Mouse (Mus musculus): ENCODE results near the gene Plcxd1.
"Not testable (repeated sequence)": the region's sequence is repeated elsewhere in the genome, so short reads cannot be mapped to it uniquely, and the experiment has no call there.

Gene Plcxd1

GRCm38 (mm10) chr5:110106901-110107564 lies 7.3 kb downstream of the Plcxd1 start:
- peak in 1 of 2 experiments; percentile 48 for DNase-seq (ENCODE audit: low spot score in 2 of 2)

GRCm38 (mm10) chr5:110107581-110108304 lies 8.0 kb downstream of the Plcxd1 start, which contains the start of gene Gtpbp6:
Gene Gtpbp6 (minus strand): TSS chr5:110108197.
- DNase-seq (ENCODE audit: low spot score in 2 of 2), result peak; percentile 95 to 97

- DNase-seq (ENCODE audit: low spot score in 2 of 2), result no peak
These were observed 8.5 kb downstream of the Plcxd1 start for GRCm38 (mm10) chr5:110108305-110108628.

DNA sequence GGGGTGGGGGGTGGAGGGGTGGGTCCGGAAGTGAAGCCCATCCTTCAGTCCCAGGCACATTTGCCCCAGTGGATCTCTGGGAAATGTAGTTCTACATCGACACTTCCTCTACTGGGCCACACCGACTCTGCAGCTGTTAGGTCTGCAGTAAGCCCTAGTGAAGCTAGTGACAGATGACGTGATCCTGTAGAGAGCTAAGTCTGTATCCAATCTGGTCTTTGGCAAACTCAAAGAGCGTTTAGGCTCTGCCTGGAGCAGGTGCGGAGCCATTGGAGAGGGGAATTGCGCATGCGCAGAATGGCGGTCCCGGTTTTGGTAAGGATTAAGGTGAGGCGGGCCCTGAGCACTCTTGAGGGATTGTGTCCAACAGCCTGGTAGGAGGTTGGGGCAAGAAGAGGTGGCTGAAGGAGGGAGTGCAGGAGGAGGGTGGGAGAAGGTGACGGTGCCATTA lies 10.2 kb downstream of the Plcxd1 start, which contains the start of gene Zfp605:
Zfp605 (plus strand) TSS at position 102 of the 451 bp plus-strand sequence.
- DNase-seq (ENCODE audit: low spot score in 2 of 2), result peak; percentile 79 to 89

DNA sequence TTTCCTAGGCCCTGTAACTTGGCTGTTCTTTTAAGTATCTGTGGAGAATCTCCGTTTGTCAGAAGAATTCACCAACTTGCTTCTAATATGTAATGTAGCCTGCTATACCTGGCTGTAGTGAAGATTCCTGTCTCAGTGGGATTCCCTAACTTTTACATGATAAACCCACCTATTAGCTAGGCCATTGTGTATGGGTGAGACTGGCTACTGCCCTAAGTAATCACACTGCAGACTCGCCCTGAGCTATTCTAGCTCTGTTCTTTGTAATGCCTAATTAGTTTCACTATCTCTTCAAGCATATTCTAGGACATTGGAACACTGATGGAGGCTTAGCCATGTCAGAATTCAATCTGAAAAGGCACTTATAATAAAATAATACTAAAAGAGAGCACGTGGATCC lies 22.6 kb downstream of the Plcxd1 start:
- DNase-seq (ENCODE audit: low spot score in 2 of 2), result not testable (repeated sequence)

GRCm38 (mm10) chr5:110135293-110136086 lies 35.7 kb downstream of the Plcxd1 start, which contains the start of gene Chfr:
Gene Chfr (plus strand): TSS chr5:110135842.
- DNase-seq (ENCODE audit: low spot score in 2 of 2), result peak; percentile 97 to 98

GRCm38 (mm10) chr5:110136087-110136464 lies 36.3 kb downstream of the Plcxd1 start:
- DNase-seq (ENCODE audit: low spot score in 2 of 2), result no peak

- no peak for DNase-seq (ENCODE audit: low spot score in 2 of 2)
These were observed 38.0 kb downstream of the Plcxd1 start for GRCm38 (mm10) chr5:110137816-110138215.

DNA sequence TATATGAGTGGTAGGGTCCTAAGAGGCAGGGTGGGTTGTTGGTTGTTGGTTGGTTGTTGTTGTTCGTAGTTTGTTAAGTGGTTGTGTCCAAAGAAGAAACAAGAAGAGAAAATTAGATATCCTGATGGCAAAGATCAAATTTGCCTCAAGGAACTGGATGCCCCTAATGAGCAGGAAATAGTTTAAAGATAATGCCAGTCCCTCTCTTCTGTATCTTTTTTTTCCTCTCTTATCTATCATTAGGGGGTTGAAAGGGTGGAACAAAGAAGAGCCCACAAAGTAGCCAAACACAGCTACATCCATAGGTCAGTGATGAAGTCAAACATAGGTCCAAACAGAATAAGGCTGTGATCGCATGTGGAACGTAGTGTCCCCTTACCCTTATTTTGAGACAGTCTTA lies 39.6 kb downstream of the Plcxd1 start:
- no peak for DNase-seq (ENCODE audit: low spot score in 2 of 2)

DNA sequence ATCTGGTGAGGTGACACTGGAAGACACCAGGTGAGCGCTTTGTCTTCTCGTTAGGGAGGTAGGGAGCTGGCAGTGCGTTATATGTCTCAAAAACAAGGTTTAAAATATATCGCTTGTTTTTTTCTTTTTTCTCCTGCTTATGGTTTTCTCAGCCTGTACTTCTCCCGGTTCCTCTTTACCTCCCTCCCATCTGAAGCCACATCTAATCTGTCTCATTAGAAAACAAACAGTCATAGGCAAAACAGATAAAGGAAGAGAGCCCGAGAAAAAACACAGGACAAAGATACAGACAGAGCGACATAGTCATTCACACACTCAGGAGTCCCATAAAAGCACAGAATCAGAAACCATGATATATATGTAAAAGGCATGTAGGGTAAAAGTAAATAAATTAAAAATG lies 40.7 kb downstream of the Plcxd1 start:
- no peak for DNase-seq (ENCODE audit: low spot score in 2 of 2)

DNA sequence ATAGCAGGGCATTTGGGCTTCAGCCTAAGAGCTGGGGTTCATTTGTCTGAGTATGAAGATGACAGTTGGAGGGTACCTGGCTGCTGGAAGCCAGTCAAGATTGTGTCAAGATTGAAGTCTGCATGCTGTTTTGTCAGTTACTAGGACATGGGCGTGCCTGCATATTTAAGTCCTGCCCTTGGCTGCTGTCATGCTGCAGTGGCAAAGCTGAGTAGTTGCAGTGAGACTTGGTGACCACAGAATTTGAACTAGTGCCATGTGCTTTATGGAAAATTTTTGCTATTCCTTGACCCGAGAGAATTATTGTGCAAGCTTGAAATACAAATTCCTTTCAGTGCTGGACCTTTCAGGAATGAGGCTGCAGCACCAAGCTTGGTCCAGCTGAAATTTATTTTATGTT lies 42.5 kb downstream of the Plcxd1 start:
- DNase-seq (ENCODE audit: low spot score in 2 of 2), result no peak

DNA sequence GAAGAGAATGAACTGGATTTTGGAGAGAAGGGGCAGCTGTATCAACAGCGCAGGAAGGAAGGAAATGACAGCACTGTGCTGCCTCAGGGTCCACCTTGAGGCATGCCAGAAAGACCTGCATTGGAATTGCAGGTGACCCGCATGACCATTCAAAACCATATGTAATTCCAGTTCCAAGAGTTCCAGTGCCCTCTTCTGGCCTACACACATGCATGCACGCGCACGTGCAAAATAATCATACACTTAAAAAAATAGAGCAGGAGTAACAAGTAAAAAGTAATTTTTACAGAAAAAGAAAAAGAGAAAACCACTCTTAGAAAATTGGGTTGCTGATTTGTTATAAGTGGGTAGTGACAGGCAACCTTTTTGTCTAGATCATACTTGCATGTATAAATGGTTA lies 43.2 kb downstream of the Plcxd1 start:
- DNase-seq (ENCODE audit: low spot score in 2 of 2), result no peak
